Mouse (Mus musculus): ENCODE results near the gene Gm4792. TPM values are rescaled to one million over a fixed set of nuclear protein-coding genes. Genes with fewer than 3 reads are reported as not detected.

Gm4792 gene
- total and polyA plus RNA-seq, 2 experiments from 2014 or later = 0.48 TPM; not detected in 1

- Histone ChIP-seq H3K27ac (ENCODE audit: low read depth, low read length) (no peak overlapping the region), H3K27me3 (ENCODE audit: insufficient read depth, low read length) (no peaks in the 10 kb centered on the region), H3K9ac (no peak overlapping the region), H3K9me3 (ENCODE audit: low read length) (no peaks in the 10 kb centered on the region), H3K36me3 (ENCODE audit: insufficient read depth) (no peaks in the 10 kb centered on the region), H3K4me3 (ENCODE audit: low read depth, low read length) (no peak overlapping the region), H3K4me2 (ENCODE audit: low read depth) (no peak overlapping the region), H3K4me1 (ENCODE audit: insufficient read depth) (no peaks in the 10 kb centered on the region)
- no peak for TF ChIP-seq CTCF (IDR thresholded peaks at IDR 0.05; ENCODE audit: low read depth)
- DNase-seq = no peak
- no peak for ATAC-seq
- WGBS = 62% methylated on average over 2 of the region's 2 CpGs
These were observed 22.0 kb downstream of the Gm4792 start for GRCm38 (mm10) chr10:94276511-94276910.

- H3K9me3 ChIP-seq (ENCODE audit: low read length) = no peaks in the 10 kb centered on the region
- H3K9ac ChIP-seq = no peak overlapping the region
- DNase-seq (no peak), ATAC-seq (no peak)
- no peak for TF ChIP-seq CTCF (IDR thresholded peaks at IDR 0.05; ENCODE audit: low read depth)
- no peak overlapping the region for H3K27ac ChIP-seq (ENCODE audit: low read depth, low read length)
- no peaks in the 10 kb centered on the region for H3K4me1 ChIP-seq (ENCODE audit: insufficient read depth)
- no peaks in the 10 kb centered on the region for H3K27me3 ChIP-seq (ENCODE audit: insufficient read depth, low read length)
- 42% methylated on average over 3 of the region's 3 CpGs for WGBS
- no peak overlapping the region for H3K4me3 ChIP-seq (ENCODE audit: low read depth, low read length)
- no peaks in the 10 kb centered on the region for H3K36me3 ChIP-seq (ENCODE audit: insufficient read depth)
- no peak overlapping the region for H3K4me2 ChIP-seq (ENCODE audit: low read depth)
These were observed 23.2 kb downstream of the Gm4792 start for GRCm38 (mm10) chr10:94275321-94275720.

- Histone ChIP-seq H3K4me3 (ENCODE audit: low read depth, low read length) (no peak overlapping the region), H3K27me3 (ENCODE audit: insufficient read depth, low read length) (no peaks in the 10 kb centered on the region), H3K4me2 (ENCODE audit: low read depth) (no peak overlapping the region), H3K27ac (ENCODE audit: low read depth, low read length) (peak overlapping the region; percentile 16; the same call in 1 of the 2 replicates), H3K36me3 (ENCODE audit: insufficient read depth) (no peaks in the 10 kb centered on the region), H3K9me3 (ENCODE audit: low read length) (no peaks in the 10 kb centered on the region), H3K4me1 (ENCODE audit: insufficient read depth) (no peaks in the 10 kb centered on the region), H3K9ac (no peak overlapping the region)
- ATAC-seq (peak; percentile 53), DNase-seq (peak; percentile 22)
- 60% methylated on average over 17 of the region's 17 CpGs for WGBS
- no peak for TF ChIP-seq CTCF (IDR thresholded peaks at IDR 0.05; ENCODE audit: low read depth)
These were observed 32.6 kb downstream of the Gm4792 start for GRCm38 (mm10) chr10:94265656-94266542.

GRCm38 (mm10) chr10:94263211-94263610 lies 35.3 kb downstream of the Gm4792 start:
- DNase-seq = no peak
- Histone ChIP-seq H3K4me3 (ENCODE audit: low read depth, low read length) (no peak overlapping the region), H3K4me2 (ENCODE audit: low read depth) (no peak overlapping the region), H3K27me3 (ENCODE audit: insufficient read depth, low read length) (no peaks in the 10 kb centered on the region), H3K27ac (ENCODE audit: low read depth, low read length) (no peak overlapping the region), H3K9ac (no peak overlapping the region), H3K36me3 (ENCODE audit: insufficient read depth) (no peaks in the 10 kb centered on the region), H3K9me3 (ENCODE audit: low read length) (no peaks in the 10 kb centered on the region), H3K4me1 (ENCODE audit: insufficient read depth) (no peaks in the 10 kb centered on the region)
- no peak for ATAC-seq
- WGBS = 75% methylated on average over 3 of the region's 3 CpGs
- no peak for TF ChIP-seq CTCF (IDR thresholded peaks at IDR 0.05; ENCODE audit: low read depth)

GRCm38 (mm10) chr10:94262646-94263045 lies 35.9 kb downstream of the Gm4792 start:
- TF ChIP-seq CTCF (IDR thresholded peaks at IDR 0.05; ENCODE audit: low read depth) = no peak
- Histone ChIP-seq H3K4me1 (ENCODE audit: insufficient read depth) (no peaks in the 10 kb centered on the region), H3K27ac (ENCODE audit: low read depth, low read length) (no peak overlapping the region), H3K27me3 (ENCODE audit: insufficient read depth, low read length) (no peaks in the 10 kb centered on the region), H3K9me3 (ENCODE audit: low read length) (no peaks in the 10 kb centered on the region), H3K4me2 (ENCODE audit: low read depth) (no peak overlapping the region), H3K9ac (no peak overlapping the region), H3K4me3 (ENCODE audit: low read depth, low read length) (no peak overlapping the region), H3K36me3 (ENCODE audit: insufficient read depth) (no peaks in the 10 kb centered on the region)
- DNase-seq (no peak), ATAC-seq (no peak)
- 92% methylated on average over 13 of the region's 13 CpGs for WGBS

GRCm38 (mm10) chr10:94260544-94260943 lies 38.0 kb downstream of the Gm4792 start:
- Histone ChIP-seq H3K9me3 (ENCODE audit: low read length) (no peaks in the 10 kb centered on the region), H3K27ac (ENCODE audit: low read depth, low read length) (no peak overlapping the region), H3K4me1 (ENCODE audit: insufficient read depth) (no peaks in the 10 kb centered on the region), H3K9ac (no peak overlapping the region), H3K36me3 (ENCODE audit: insufficient read depth) (no peaks in the 10 kb centered on the region), H3K4me2 (ENCODE audit: low read depth) (no peak overlapping the region), H3K27me3 (ENCODE audit: insufficient read depth, low read length) (no peaks in the 10 kb centered on the region), H3K4me3 (ENCODE audit: low read depth, low read length) (no peak overlapping the region)
- DNase-seq (no peak), ATAC-seq (no peak)
- TF ChIP-seq CTCF (IDR thresholded peaks at IDR 0.05; ENCODE audit: low read depth) = no peak
- WGBS = 86% methylated on average over 1 of the region's 1 CpGs

- DNase-seq (no peak), ATAC-seq (no peak)
- no peaks in the 10 kb centered on the region for H3K36me3 ChIP-seq (ENCODE audit: insufficient read depth)
- no peaks in the 10 kb centered on the region for H3K27me3 ChIP-seq (ENCODE audit: insufficient read depth, low read length)
- H3K4me3 ChIP-seq (ENCODE audit: low read depth, low read length) = no peak overlapping the region
- H3K27ac ChIP-seq (ENCODE audit: low read depth, low read length) = no peak overlapping the region
- H3K9me3 ChIP-seq (ENCODE audit: low read length) = no peaks in the 10 kb centered on the region
- H3K9ac ChIP-seq = no peak overlapping the region
- no peak for TF ChIP-seq CTCF (IDR thresholded peaks at IDR 0.05; ENCODE audit: low read depth)
- no peak overlapping the region for H3K4me2 ChIP-seq (ENCODE audit: low read depth)
- no peaks in the 10 kb centered on the region for H3K4me1 ChIP-seq (ENCODE audit: insufficient read depth)
- 94% methylated on average over 4 of the region's 4 CpGs for WGBS
These were observed 42.0 kb downstream of the Gm4792 start for GRCm38 (mm10) chr10:94256518-94256917.
